Mouse (Mus musculus) thymus, adult 2 months (tissue): ENCODE measurements at regions not wholly inside any gene's neighbourhood (a gene's known extent, or its start where the extent isn't known, plus 50 kb on each side); places are given as distances from the start of the nearest gene placed in this dataset.

Experiments used
- CTCF ChIP-seq: fragments of 200-500 bp; IDR thresholded peaks from 2 replicates; pipeline ENCODE4 v1.5.1; 2012; ENCODE audit warnings: mild to moderate bottlenecking, control low read depth, low read length, moderate library complexity, borderline replicate concordance; ENCODE audit not compliant: control insufficient read depth, poor library complexity, insufficient read depth; ENCODE audit errors: extremely low read depth
- POLR2A ChIP-seq: fragments of 200-500 bp; IDR thresholded peaks from 2 replicates; pipeline ENCODE4 v1.6.1; 2012; ENCODE audit warnings: mild to moderate bottlenecking, low read length, control low read depth, moderate library complexity; ENCODE audit not compliant: control insufficient read depth, poor library complexity, insufficient read depth; ENCODE audit errors: extremely low read depth

- no peak for TF ChIP-seq POLR2A
- TF ChIP-seq CTCF = no peak
Measured at GRCm38 (mm10) chr7:68930627-68931334, 181.7 kb upstream of the Arrdc4 start.
